Mouse (Mus musculus) megakaryocyte progenitor cell, adult 5-6 weeks (primary cell): ENCODE measurements around the gene Tmed1. TPM values are rescaled to one million over a fixed set of nuclear protein-coding genes. Genes with fewer than 3 reads are reported as not detected.
"Not testable (repeated sequence)": the region's sequence is repeated elsewhere in the genome, so short reads cannot be mapped to it uniquely, and the experiment has no call there.

Source experiments
- ATAC-seq: replicated peaks from 2 replicates; pipeline ENCODE4 v1.8.0; 2016; ENCODE audit warnings: mild to moderate bottlenecking, moderate TSS enrichment, inconsistent platforms; ENCODE audit not compliant: poor library complexity
- total RNA-seq, 2 experiments: library from RNA; stranded (forward) in 1 of 2; stranded (reverse) in 1 of 2; fragments of 157-497, 149-512 nt in 1 of 2; fragments of 200-1000 nt in 1 of 2; gene quantifications; 2 replicates each; pipeline versions ENCODE4 v1.2.3 to v1.2.4; 2015 to 2017

Tmed1 gene
- total RNA-seq, 2 experiments from 2014 or later, result 8.5 to 16.2 TPM

GRCm38 (mm10) chr9:21526634-21526944 lies 16.5 kb upstream of the Tmed1 start:
- no peak for ATAC-seq

- peak; percentile 77 for ATAC-seq
Measured at GRCm38 (mm10) chr9:21525937-21526633, 16.0 kb upstream of the Tmed1 start, which contains the start of gene AB124611. Gene AB124611 (plus strand): TSS chr9:21526176.

GRCm38 (mm10) chr9:21525142-21525936 lies 15.3 kb upstream of the Tmed1 start:
- ATAC-seq, result peak; percentile 41

- ATAC-seq, result not testable (repeated sequence)
Measured at GRCm38 (mm10) chr9:21518690-21519089, 8.6 kb upstream of the Tmed1 start.

- no peak for ATAC-seq
Measured at GRCm38 (mm10) chr9:21517947-21518495, 8.0 kb upstream of the Tmed1 start.

- no peak for ATAC-seq
Measured at GRCm38 (mm10) chr9:21513466-21513865, 3.4 kb upstream of the Tmed1 start.

GRCm38 (mm10) chr9:21511052-21511451 lies 1.0 kb upstream of the Tmed1 start:
- ATAC-seq, result no peak

- no peak for ATAC-seq
Measured at GRCm38 (mm10) chr9:21510689-21511015, 600 bp upstream of the Tmed1 start.

- ATAC-seq, result no peak
Measured at GRCm38 (mm10) chr9:21508871-21509404, 1.1 kb downstream of the Tmed1 start.

- no peak for ATAC-seq
Measured at GRCm38 (mm10) chr9:21507753-21508430, 2.2 kb downstream of the Tmed1 start.

- no peak for ATAC-seq
Measured at GRCm38 (mm10) chr9:21505767-21506166, 4.3 kb downstream of the Tmed1 start.

- no peak for ATAC-seq
Measured at GRCm38 (mm10) chr9:21503352-21503751, 6.7 kb downstream of the Tmed1 start.

GRCm38 (mm10) chr9:21498284-21498902 lies 11.7 kb downstream of the Tmed1 start:
- no peak for ATAC-seq

GRCm38 (mm10) chr9:21497664-21498063 lies 12.4 kb downstream of the Tmed1 start:
- no peak for ATAC-seq

- ATAC-seq, result no peak
Measured at GRCm38 (mm10) chr9:21497050-21497542, 13.0 kb downstream of the Tmed1 start.

GRCm38 (mm10) chr9:21496308-21497049 lies 13.6 kb downstream of the Tmed1 start:
- no peak for ATAC-seq

- ATAC-seq, result no peak
Measured at GRCm38 (mm10) chr9:21494726-21495125, 15.3 kb downstream of the Tmed1 start.

GRCm38 (mm10) chr9:21493907-21494306 lies 16.1 kb downstream of the Tmed1 start:
- no peak for ATAC-seq

- no peak for ATAC-seq
Measured at GRCm38 (mm10) chr9:21490696-21491095, 19.4 kb downstream of the Tmed1 start.

GRCm38 (mm10) chr9:21488246-21488645 lies 21.8 kb downstream of the Tmed1 start:
- ATAC-seq, result not testable (repeated sequence)
